Mouse (Mus musculus) liver, postnatal 0 days (tissue): ENCODE results near the gene Tspan14. TPM values are rescaled to one million over a fixed set of nuclear protein-coding genes. Genes with fewer than 3 reads are reported as not detected.
A peak's percentile ranks its signal among the peaks of the same experiment; 100 is the strongest.

Experiments
- ATAC-seq: fragments of 200-750 bp; cut with Nextera tagmentation; 2 replicates; pipeline ENCODE4 v1.8.0; 2017; ENCODE audit warnings: mild to moderate bottlenecking, moderate library complexity
- DNase-seq: peaks from one replicate; pipeline ENCODE4 v3.0.0-alpha.2; 2016
- H3K27ac ChIP-seq: fragments of 300-500 bp; sonication (generic); 2 replicates; pipeline ENCODE4 v1.5.1; 2014; ENCODE audit warnings: antibody characterized with exemption, moderate library complexity, mild to moderate bottlenecking, low read depth
- H3K27me3 ChIP-seq: fragments of 300-500 bp; sonication (generic); 2 replicates; pipeline ENCODE4 v1.6.1; 2014; ENCODE audit warnings: low read length, control low read depth, mixed read lengths; ENCODE audit not compliant: insufficient read depth
- H3K36me3 ChIP-seq: fragments of 300-500 bp; sonication (generic); replicated peaks from 2 replicates; pipeline ENCODE4 v1.6.1; 2014; ENCODE audit warnings: mild to moderate bottlenecking, control low read depth, low read length, moderate library complexity, mixed read lengths; ENCODE audit not compliant: insufficient read depth
- H3K4me1 ChIP-seq: fragments of 300-500 bp; sonication (generic); 2 replicates; pipeline ENCODE4 v1.6.1; 2014; ENCODE audit warnings: antibody characterized with exemption, mild to moderate bottlenecking, control low read depth; ENCODE audit not compliant: insufficient read depth
- H3K4me2 ChIP-seq: fragments of 300-500 bp; sonication (generic); 2 replicates; pipeline ENCODE4 v1.6.1; 2014; ENCODE audit warnings: low read depth, mild to moderate bottlenecking, low read length, moderate library complexity, mixed read lengths
- H3K4me3 ChIP-seq: fragments of 300-500 bp; sonication (generic); 2 replicates; pipeline ENCODE4 v1.5.1; 2014; ENCODE audit warnings: low read depth, low read length
- H3K9ac ChIP-seq: fragments of 300-500 bp; sonication (generic); replicated peaks from 2 replicates; pipeline ENCODE4 v1.6.1; 2014; ENCODE audit warnings: mild to moderate bottlenecking, moderate library complexity
- H3K9me3 ChIP-seq: fragments of 300-500 bp; sonication (generic); 2 replicates; pipeline ENCODE4 v1.6.1; 2016; ENCODE audit warnings: mild to moderate bottlenecking, control low read depth, low read length, mixed read lengths
- CTCF ChIP-seq: sonication (generic); IDR thresholded peaks from 2 replicates; pipeline ENCODE4 v1.5.1; 2016; ENCODE audit warnings: antibody characterized with exemption, low read depth
- EP300 ChIP-seq: IDR thresholded peaks from 2 replicates; pipeline ENCODE4 v1.6.1; 2016; ENCODE audit warnings: antibody characterized with exemption, low read depth, mild to moderate bottlenecking
- WGBS: fragments of 180-500 bp; shearing (Covaris S2); extraction: QIAGEN DNeasy Blood & Tissue Kit; methylation state at CpG from one replicate; pipeline ENCODE4 v1.1.7; 2014; ENCODE audit not compliant: insufficient replicate concordance; 5-methylcytosine and 5-hydroxymethylcytosine counted together
- polyA plus RNA-seq: library from polyadenylated mRNA; unstranded; fragments of >200 nt; fragmentation: Nextera tagmentation; extraction: Ambion mirVana; gene quantifications from 2 replicates; pipeline ENCODE4 v1.2.1, GENCODE M21; 2015

Tspan14 gene
- polyA plus RNA-seq, 1 experiment from 2014 or later: 24.9 TPM

DNA sequence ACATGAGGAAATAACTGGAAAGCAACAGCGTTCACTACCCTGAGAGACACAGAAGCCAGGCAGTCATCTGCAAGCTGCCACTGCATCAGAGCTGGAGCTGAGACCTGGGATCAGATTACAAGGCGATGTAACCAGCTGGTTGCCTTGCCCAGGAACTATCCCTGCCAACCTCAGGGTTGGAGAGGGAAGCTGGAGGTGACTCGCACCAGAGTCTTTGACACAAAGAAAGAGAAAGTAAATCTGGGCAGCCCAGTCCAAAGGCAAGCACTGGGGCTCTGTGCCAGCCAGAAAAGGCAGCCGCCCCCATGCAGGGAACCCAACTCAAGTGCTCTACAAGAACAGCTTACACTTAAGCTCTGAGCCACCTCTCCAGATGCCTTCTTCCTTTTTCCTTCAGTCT is 81.4 kb downstream of the Tspan14 start:
- DNase-seq (no peak), ATAC-seq (no peak)
- Histone ChIP-seq H3K9me3 (no peaks in the 10 kb centered on the region), H3K36me3 (no peaks in the 10 kb centered on the region), H3K4me3 (no peak overlapping the region), H3K27me3 (no peaks in the 10 kb centered on the region), H3K27ac (no peak overlapping the region), H3K9ac (no peak overlapping the region), H3K4me2 (no peak overlapping the region), H3K4me1 (no peaks in the 10 kb centered on the region)
- TF ChIP-seq CTCF (no peak), EP300 (no peak)
- WGBS: 46% methylated on average over 4 of the region's 4 CpGs

DNA sequence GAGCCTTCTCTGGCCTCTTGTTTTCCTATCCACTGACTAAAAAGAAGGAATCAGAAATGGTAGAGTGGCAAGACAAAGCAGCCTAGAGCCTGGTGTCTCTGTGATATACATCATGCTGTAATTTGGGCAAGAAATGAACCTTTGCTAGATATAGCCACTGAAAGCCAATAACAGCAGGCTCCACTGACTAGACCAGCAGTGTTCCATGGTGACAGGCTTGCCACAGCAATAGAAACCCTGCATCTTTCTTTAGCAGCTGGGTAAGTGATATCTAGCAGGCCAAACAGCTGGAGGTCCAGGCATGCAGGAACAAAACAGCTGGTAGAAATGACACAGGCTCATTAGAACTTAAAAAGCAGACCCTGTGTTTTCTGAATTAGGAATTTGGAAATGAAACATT is 92.0 kb downstream of the Tspan14 start:
- Histone ChIP-seq H3K27ac (no peak overlapping the region), H3K36me3 (no peaks in the 10 kb centered on the region), H3K4me1 (no peaks in the 10 kb centered on the region), H3K4me3 (no peak overlapping the region), H3K4me2 (no peak overlapping the region), H3K9me3 (no peaks in the 10 kb centered on the region), H3K27me3 (no peaks in the 10 kb centered on the region), H3K9ac (no peak overlapping the region)
- no peak for TF ChIP-seq CTCF
- TF ChIP-seq EP300: no peak
- no peak for DNase-seq
- no peak for ATAC-seq

DNA sequence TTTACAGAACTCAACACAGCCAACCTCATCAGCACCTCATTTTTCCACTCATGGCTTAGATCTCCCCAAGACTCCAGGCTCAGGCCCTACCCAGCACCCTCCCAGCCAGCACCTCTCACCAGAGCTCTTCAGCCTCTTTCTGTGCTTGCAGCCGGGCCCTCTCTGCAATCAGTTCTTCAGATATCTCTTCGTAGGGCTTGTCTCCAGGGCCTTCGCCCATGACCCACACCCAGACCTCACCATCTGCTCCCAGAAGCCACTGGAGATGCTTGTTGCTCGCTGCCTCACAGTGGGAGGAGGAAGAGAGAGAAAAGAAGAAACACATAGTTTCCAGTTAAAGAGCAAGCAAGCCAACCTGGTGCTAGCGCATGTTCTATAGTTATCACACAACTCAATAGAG is 92.6 kb downstream of the Tspan14 start:
- WGBS: 61% methylated on average over 5 of the region's 5 CpGs

DNA sequence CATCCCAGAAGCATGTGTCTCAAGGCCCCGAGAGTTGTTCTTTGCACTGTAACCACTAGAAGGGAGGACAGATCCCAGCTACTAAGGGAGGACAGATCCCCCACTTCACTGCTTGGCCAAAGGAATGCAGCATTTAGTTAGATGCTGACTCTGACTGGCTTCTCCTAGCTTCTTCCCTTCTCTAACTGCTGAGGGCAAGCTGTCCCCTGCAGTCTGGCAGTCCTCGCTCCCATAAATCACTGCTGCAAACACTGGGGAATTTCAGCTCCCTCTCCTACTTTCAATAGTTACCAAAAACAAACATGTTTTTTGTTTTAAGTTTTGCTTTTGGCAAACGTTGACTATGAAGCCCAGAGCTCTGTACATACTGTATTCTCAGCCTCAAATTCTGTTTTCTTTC is 96.0 kb downstream of the Tspan14 start:
- Histone ChIP-seq H3K9me3 (no peaks in the 10 kb centered on the region), H3K27me3 (no peaks in the 10 kb centered on the region), H3K27ac (no peak overlapping the region), H3K4me1 (no peaks in the 10 kb centered on the region), H3K4me3 (no peak overlapping the region), H3K36me3 (no peaks in the 10 kb centered on the region), H3K9ac (no peak overlapping the region), H3K4me2 (no peak overlapping the region)
- no peak for DNase-seq
- TF ChIP-seq EP300 (no peak), CTCF (no peak)
- ATAC-seq: no peak
- 60% methylated on average over 3 of the region's 3 CpGs for WGBS

More for the DNA sequence above, 92.6 kb downstream of the Tspan14 start:
- no peak overlapping the region for H3K9ac ChIP-seq
- H3K27ac ChIP-seq: no peak overlapping the region
- H3K9me3 ChIP-seq: no peaks in the 10 kb centered on the region
- no peaks in the 10 kb centered on the region for H3K4me1 ChIP-seq
- no peak overlapping the region for H3K4me2 ChIP-seq
- no peak overlapping the region for H3K4me3 ChIP-seq
- DNase-seq: no peak
- ATAC-seq: no peak
- no peaks in the 10 kb centered on the region for H3K27me3 ChIP-seq
- TF ChIP-seq EP300 (no peak), CTCF (no peak)
- no peaks in the 10 kb centered on the region for H3K36me3 ChIP-seq

DNA sequence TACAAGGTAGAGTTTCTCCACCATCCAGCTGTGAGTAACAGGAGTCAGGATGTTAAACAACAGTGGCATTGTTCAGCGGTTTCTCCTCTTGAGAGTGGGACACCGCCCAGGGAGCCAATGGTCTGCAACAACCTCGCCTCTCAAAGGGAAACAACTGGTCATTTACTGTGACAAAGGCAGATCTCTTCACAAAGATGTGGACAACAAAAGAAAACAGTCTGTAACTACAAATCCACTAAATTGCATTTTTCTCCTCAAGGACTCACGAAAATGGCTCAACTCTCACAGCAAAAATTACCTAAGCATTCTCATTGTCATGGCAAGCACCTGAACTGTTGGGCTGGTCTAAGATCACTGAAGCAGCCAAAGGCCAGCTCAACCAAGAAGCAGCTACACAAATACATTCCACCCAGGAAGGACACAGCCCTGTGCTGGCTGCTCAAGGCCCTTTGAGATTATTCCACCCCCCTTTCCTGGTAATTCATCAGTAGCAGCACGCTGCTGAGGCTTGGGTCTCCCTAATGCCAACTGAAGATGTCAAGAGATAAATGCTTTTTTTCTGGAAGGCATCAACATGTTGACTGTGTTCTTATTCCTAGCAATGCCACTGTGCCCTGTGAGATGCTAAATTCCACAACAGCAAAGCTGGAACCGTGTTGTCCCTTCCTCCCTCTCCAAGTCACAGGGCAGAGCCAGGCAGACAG is 101.6 kb downstream of the Tspan14 start:
- ATAC-seq: no peak
- H3K4me2 ChIP-seq: no peak overlapping the region

DNA sequence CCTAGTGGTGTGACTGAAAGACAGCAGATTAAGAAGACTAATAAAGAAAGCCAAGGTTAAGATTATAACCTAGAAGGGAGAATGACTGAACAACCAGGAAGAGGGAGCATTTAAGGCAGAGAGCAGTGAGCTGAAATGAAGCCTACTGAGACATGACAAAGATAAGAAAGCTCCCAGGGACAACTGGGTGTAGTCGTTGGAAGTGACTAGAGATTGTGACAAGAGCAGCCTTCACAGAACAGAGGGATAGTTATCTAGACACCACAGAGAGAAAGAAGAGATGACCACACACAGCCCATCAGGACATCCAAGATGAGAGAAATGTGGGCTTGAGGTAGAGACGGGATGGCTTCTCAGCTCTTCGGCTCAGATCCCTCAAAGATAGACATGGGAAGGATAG is 102.9 kb downstream of the Tspan14 start:
- no peak for TF ChIP-seq CTCF
- no peak for TF ChIP-seq EP300
- H3K27me3 ChIP-seq: no peaks in the 10 kb centered on the region
- DNase-seq (no peak), ATAC-seq (no peak)
- WGBS: 50% methylated on average over 3 of the region's 3 CpGs
- no peak overlapping the region for H3K9ac ChIP-seq
- H3K4me3 ChIP-seq: no peak overlapping the region
- no peak overlapping the region for H3K27ac ChIP-seq
- H3K9me3 ChIP-seq: no peaks in the 10 kb centered on the region
- no peaks in the 10 kb centered on the region for H3K4me1 ChIP-seq
- no peaks in the 10 kb centered on the region for H3K36me3 ChIP-seq
- no peak overlapping the region for H3K4me2 ChIP-seq

More for the DNA sequence above, 101.6 kb downstream of the Tspan14 start:
- Histone ChIP-seq H3K27ac (no peak overlapping the region), H3K4me1 (no peaks in the 10 kb centered on the region), H3K9me3 (no peaks in the 10 kb centered on the region), H3K9ac (no peak overlapping the region), H3K36me3 (no peaks in the 10 kb centered on the region), H3K27me3 (no peaks in the 10 kb centered on the region), H3K4me3 (no peak overlapping the region)
- TF ChIP-seq EP300 (no peak), CTCF (no peak)
- WGBS: 84% methylated on average over 6 of the region's 6 CpGs
- no peak for DNase-seq

DNA sequence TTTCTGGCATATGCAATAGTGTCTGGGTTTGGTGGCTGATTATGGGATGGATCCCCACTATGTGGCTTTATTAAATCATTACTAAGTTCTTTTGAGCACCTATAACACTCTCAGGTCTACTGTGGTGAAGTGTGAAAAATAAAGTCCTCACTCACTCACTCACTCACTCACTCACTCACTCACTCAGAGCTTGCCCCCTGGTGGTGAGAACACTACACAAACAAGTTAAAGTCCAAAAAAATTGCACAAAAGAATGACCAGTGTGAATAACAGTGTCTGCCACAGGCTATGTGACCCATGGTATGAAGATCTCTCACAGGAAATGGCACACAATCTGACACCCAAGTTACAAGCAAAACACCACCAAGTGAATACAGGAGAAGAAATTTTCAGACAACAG is 103.6 kb downstream of the Tspan14 start:
- H3K36me3 ChIP-seq: no peaks in the 10 kb centered on the region
- no peaks in the 10 kb centered on the region for H3K4me1 ChIP-seq
- TF ChIP-seq CTCF (peak; percentile 47), EP300 (no peak)
- no peak for ATAC-seq
- no peak overlapping the region for H3K4me2 ChIP-seq
- no peaks in the 10 kb centered on the region for H3K27me3 ChIP-seq
- H3K9ac ChIP-seq: no peak overlapping the region
- no peak overlapping the region for H3K4me3 ChIP-seq
- no peaks in the 10 kb centered on the region for H3K9me3 ChIP-seq
- DNase-seq: no peak
- no peak overlapping the region for H3K27ac ChIP-seq

Other genes starting within 250 kb of the Tspan14 start
- 0.05 and 0.13 TPM in 2 replicates for gene Sh2d4b, start 73.5 kb downstream of the Tspan14 start, polyA plus RNA-seq
- 80.4 and 85.0 TPM in 2 replicates for gene Fam213a, start 47.0 kb upstream of the Tspan14 start, polyA plus RNA-seq
- not detected in 2 replicates for gene Dydc2, start 102.4 kb upstream of the Tspan14 start, polyA plus RNA-seq
- not detected in 2 replicates for gene Dydc1, start 106.1 kb upstream of the Tspan14 start, polyA plus RNA-seq
- 1,129 and 1,137 TPM in 2 replicates for gene Mat1a, start 138.2 kb upstream of the Tspan14 start, polyA plus RNA-seq
- gene Sftpa1, start 165.0 kb upstream of the Tspan14 start, polyA plus RNA-seq: 0.33 and 1.3 TPM in 2 replicates
- 66.5 and 67.0 TPM in 2 replicates for gene Mbl1, start 184.7 kb upstream of the Tspan14 start, polyA plus RNA-seq
- 1.9 and 2.0 TPM in 2 replicates for gene Sftpd, start 218.3 kb upstream of the Tspan14 start, polyA plus RNA-seq